Mouse (Mus musculus): Measurements from ENCODE around the gene Dlgap1. TPM values are rescaled to one million over a fixed set of nuclear protein-coding genes. Genes with fewer than 3 reads are reported as not detected.

Dlgap1 gene
- polyA plus RNA-seq, 1 experiment from 2014 or later: 34.5 TPM

DNA sequence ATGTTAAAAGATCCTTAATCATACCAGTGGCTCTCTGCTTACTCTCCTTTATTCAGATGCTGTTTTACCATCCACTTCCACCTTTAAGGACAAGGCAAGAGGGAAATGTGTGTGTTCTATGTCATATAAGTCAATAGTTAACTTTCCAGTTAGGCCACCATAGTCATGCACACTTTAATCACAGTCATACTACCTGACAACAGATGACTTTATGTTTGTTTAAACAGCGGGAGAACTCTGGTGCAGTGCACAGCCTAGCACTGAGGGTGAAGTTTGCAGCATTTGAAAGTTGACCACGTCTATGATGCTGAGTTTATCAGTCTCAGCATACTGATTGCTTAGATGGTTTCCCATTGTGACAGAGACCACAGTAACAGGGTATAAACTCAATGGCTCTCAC is 433.0 kb downstream of the Dlgap1 start:
- Histone ChIP-seq H3K9me3 (replicated peaks; ENCODE audit: control insufficient read depth, low read length, poor library complexity, severe bottlenecking) (no peaks in the 10 kb centered on the region), H3K27ac (ENCODE audit: low read length) (no peak overlapping the region), H3K36me3 (ENCODE audit: control insufficient read depth, insufficient read depth, low read length) (no peaks in the 10 kb centered on the region), H3K9ac (ENCODE audit: low read depth, low read length) (no peak overlapping the region), H3K4me1 (ENCODE audit: control insufficient read depth, insufficient read depth, low read length) (peaks cover 9% of the 10 kb centered on the region; the same call in 1 of the 2 replicates), H3K4me3 (ENCODE audit: low read depth, low read length) (no peak overlapping the region), H3K4me2 (ENCODE audit: low read length) (no peak overlapping the region), H3K27me3 (ENCODE audit: control insufficient read depth, insufficient read depth, low read depth, low read length) (no peaks in the 10 kb centered on the region)
- no peak for ATAC-seq
- 74% methylated on average over 2 of the region's 2 CpGs for WGBS

GRCm38 (mm10) chr17:70403750-70404149 is 434.9 kb downstream of the Dlgap1 start:
- H3K4me1 ChIP-seq (ENCODE audit: control insufficient read depth, insufficient read depth, low read length): 0 out of 2 replicates have a peak, but pooled peaks cover 4% of the 10 kb centered on the region
- no peak overlapping the region for H3K4me3 ChIP-seq (ENCODE audit: low read depth, low read length)
- 12% methylated on average over 10 of the region's 10 CpGs for WGBS
- no peak overlapping the region for H3K9ac ChIP-seq (ENCODE audit: low read depth, low read length)
- no peaks in the 10 kb centered on the region for H3K27me3 ChIP-seq (ENCODE audit: control insufficient read depth, insufficient read depth, low read depth, low read length)
- H3K36me3 ChIP-seq (ENCODE audit: control insufficient read depth, insufficient read depth, low read length): no peaks in the 10 kb centered on the region
- H3K4me2 ChIP-seq (ENCODE audit: low read length): no peak overlapping the region
- H3K9me3 ChIP-seq (replicated peaks; ENCODE audit: control insufficient read depth, low read length, poor library complexity, severe bottlenecking): no peaks in the 10 kb centered on the region
- ATAC-seq: no peak
- no peak overlapping the region for H3K27ac ChIP-seq (ENCODE audit: low read length)

DNA sequence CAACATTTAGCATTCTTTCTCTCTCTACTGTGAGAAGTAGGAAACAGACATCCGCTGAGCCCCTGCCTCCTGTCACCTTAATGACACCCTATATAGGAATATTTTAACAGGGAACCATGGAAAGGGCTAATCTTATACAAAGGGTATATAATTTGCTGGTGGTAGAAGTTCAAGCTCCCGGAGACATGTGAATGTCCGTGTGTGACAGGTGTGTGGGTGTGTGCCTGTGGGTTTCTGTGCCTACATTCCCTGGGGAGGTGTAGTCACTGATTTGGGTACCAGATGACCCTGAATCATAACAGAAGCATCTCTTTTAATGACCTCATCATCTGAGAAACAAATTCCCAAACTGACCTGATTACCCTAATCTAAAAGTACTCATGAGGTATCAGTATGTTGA is 445.3 kb downstream of the Dlgap1 start:
- no peaks in the 10 kb centered on the region for H3K36me3 ChIP-seq (ENCODE audit: control insufficient read depth, insufficient read depth, low read length)
- H3K4me2 ChIP-seq (ENCODE audit: low read length): no peak overlapping the region
- WGBS: 88% methylated on average over 3 of the region's 3 CpGs

DNA sequence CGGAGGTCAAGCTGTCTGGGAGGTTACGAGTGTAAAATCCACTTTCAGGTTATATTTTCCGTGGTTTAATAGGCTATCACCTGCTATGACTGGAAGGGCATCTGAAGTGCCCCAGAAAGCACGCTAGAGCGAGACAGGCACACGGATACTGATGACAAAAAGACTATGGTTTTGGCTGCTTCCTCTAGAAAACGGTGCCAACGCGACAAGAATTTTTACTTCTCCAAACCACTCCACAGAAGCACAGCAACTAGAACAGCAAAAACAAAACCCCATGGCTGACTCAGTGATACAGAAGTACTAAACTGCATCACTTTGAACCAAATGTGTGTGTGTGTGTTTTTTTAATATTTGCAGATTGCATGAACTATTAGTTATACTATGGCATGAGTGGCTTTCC is 459.0 kb downstream of the Dlgap1 start:
- no peak for ATAC-seq
- H3K9ac ChIP-seq (ENCODE audit: low read depth, low read length): no peak overlapping the region

More for the DNA sequence above, 445.3 kb downstream of the Dlgap1 start:
- H3K4me3 ChIP-seq (ENCODE audit: low read depth, low read length): no peak overlapping the region
- no peaks in the 10 kb centered on the region for H3K4me1 ChIP-seq (ENCODE audit: control insufficient read depth, insufficient read depth, low read length)
- no peaks in the 10 kb centered on the region for H3K27me3 ChIP-seq (ENCODE audit: control insufficient read depth, insufficient read depth, low read depth, low read length)
- ATAC-seq: no peak
- no peak overlapping the region for H3K27ac ChIP-seq (ENCODE audit: low read length)
- no peak overlapping the region for H3K9ac ChIP-seq (ENCODE audit: low read depth, low read length)
- H3K9me3 ChIP-seq (replicated peaks; ENCODE audit: control insufficient read depth, low read length, poor library complexity, severe bottlenecking): no peaks in the 10 kb centered on the region

DNA sequence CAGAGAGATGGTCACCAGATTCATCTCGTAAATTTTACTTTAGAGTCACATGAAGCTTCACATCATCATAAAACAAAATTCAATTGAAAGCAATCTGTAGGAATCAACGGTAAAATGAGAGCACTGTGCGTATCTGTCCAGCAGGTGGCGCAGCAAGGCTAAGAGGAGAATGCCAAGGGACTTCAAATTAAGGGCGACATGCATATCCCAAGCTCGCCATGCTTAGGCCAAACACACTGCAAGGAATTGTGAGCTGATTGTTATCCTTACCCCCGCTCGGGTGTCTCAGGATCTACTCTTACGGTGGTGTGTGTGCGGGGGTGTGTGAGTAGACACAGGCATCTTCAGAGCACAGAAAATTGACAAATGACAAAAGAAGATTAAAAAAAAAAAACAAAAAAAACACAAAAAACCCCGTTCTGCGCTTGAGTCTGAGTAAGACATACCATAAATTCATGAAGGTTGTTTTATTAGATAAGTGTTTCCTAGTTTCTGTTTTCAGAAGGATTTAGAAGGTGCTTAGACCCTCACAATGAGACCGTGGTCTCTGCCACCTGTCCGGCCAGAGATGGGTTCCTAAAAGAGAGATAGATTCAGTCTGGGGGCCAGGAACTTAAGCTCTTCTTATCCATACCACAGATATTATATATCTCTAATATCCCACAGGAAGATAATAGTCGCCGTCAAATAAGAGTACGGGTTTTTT is 461.0 kb downstream of the Dlgap1 start:
- Histone ChIP-seq H3K9ac (ENCODE audit: low read depth, low read length) (peak overlapping the region; percentile 52; the same call in 1 of the 2 replicates), H3K36me3 (ENCODE audit: control insufficient read depth, insufficient read depth, low read length) (no peaks in the 10 kb centered on the region), H3K27ac (ENCODE audit: low read length) (no peak overlapping the region), H3K27me3 (ENCODE audit: control insufficient read depth, insufficient read depth, low read depth, low read length) (no peaks in the 10 kb centered on the region), H3K4me2 (ENCODE audit: low read length) (peak overlapping the region; percentile 56), H3K4me3 (ENCODE audit: low read depth, low read length) (peak overlapping the region; percentile 19; the same call in 1 of the 2 replicates), H3K9me3 (replicated peaks; ENCODE audit: control insufficient read depth, low read length, poor library complexity, severe bottlenecking) (no peaks in the 10 kb centered on the region), H3K4me1 (ENCODE audit: control insufficient read depth, insufficient read depth, low read length) (peaks cover 4% of the 10 kb centered on the region)
- ATAC-seq: peak; percentile 90
- WGBS: 16% methylated on average over 17 of the region's 17 CpGs

More for the DNA sequence above, 459.0 kb downstream of the Dlgap1 start:
- WGBS: 84% methylated on average over 9 of the region's 9 CpGs
- Histone ChIP-seq H3K4me3 (ENCODE audit: low read depth, low read length) (no peak overlapping the region), H3K4me1 (ENCODE audit: control insufficient read depth, insufficient read depth, low read length) (peaks cover 4% of the 10 kb centered on the region), H3K36me3 (ENCODE audit: control insufficient read depth, insufficient read depth, low read length) (no peaks in the 10 kb centered on the region), H3K27me3 (ENCODE audit: control insufficient read depth, insufficient read depth, low read depth, low read length) (no peaks in the 10 kb centered on the region), H3K4me2 (ENCODE audit: low read length) (no peak overlapping the region), H3K9me3 (replicated peaks; ENCODE audit: control insufficient read depth, low read length, poor library complexity, severe bottlenecking) (no peaks in the 10 kb centered on the region), H3K27ac (ENCODE audit: low read length) (no peak overlapping the region)

- Histone ChIP-seq H3K4me3 (ENCODE audit: low read depth, low read length) (no peak overlapping the region), H3K36me3 (ENCODE audit: control insufficient read depth, insufficient read depth, low read length) (no peaks in the 10 kb centered on the region), H3K4me1 (ENCODE audit: control insufficient read depth, insufficient read depth, low read length) (peaks cover 4% of the 10 kb centered on the region), H3K27ac (ENCODE audit: low read length) (no peak overlapping the region), H3K4me2 (ENCODE audit: low read length) (peak overlapping the region; percentile 56; the same call in 1 of the 2 replicates), H3K27me3 (ENCODE audit: control insufficient read depth, insufficient read depth, low read depth, low read length) (no peaks in the 10 kb centered on the region), H3K9ac (ENCODE audit: low read depth, low read length) (no peak overlapping the region), H3K9me3 (replicated peaks; ENCODE audit: control insufficient read depth, low read length, poor library complexity, severe bottlenecking) (no peaks in the 10 kb centered on the region)
- WGBS: 19% methylated on average over 5 of the region's 5 CpGs
- ATAC-seq: no peak
These were observed 461.5 kb downstream of the Dlgap1 start for GRCm38 (mm10) chr17:70430452-70430787.

DNA sequence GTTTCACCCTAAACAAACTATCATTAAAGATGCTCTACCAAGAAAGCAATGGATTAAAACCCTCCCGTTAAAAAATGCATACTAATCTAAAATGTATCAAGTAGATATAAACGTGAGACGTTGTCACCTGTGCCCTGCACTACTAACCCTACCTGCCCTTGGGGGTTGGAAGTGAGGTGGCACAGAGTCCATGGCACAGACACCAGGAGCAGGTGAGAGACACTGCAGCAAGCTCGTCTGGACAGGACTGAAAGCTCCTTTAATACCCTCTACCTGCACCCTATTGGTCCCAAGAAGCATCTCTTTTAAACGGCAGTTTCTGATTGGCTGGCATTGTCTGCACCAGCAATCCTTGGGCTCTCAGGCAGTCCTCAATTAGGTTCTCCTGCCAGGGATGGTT is 464.0 kb downstream of the Dlgap1 start:
- H3K9me3 ChIP-seq (replicated peaks; ENCODE audit: control insufficient read depth, low read length, poor library complexity, severe bottlenecking): no peaks in the 10 kb centered on the region
- no peaks in the 10 kb centered on the region for H3K27me3 ChIP-seq (ENCODE audit: control insufficient read depth, insufficient read depth, low read depth, low read length)
- ATAC-seq: no peak
- H3K9ac ChIP-seq (ENCODE audit: low read depth, low read length): no peak overlapping the region
- 72% methylated on average over 5 of the region's 5 CpGs for whole genome bisulfite sequencing
- H3K4me2 ChIP-seq (ENCODE audit: low read length): no peak overlapping the region
- no peak overlapping the region for H3K27ac ChIP-seq (ENCODE audit: low read length)
- H3K4me3 ChIP-seq (ENCODE audit: low read depth, low read length): no peak overlapping the region
- H3K36me3 ChIP-seq (ENCODE audit: control insufficient read depth, insufficient read depth, low read length): no peaks in the 10 kb centered on the region
- H3K4me1 ChIP-seq (ENCODE audit: control insufficient read depth, insufficient read depth, low read length): peaks cover 4% of the 10 kb centered on the region

DNA sequence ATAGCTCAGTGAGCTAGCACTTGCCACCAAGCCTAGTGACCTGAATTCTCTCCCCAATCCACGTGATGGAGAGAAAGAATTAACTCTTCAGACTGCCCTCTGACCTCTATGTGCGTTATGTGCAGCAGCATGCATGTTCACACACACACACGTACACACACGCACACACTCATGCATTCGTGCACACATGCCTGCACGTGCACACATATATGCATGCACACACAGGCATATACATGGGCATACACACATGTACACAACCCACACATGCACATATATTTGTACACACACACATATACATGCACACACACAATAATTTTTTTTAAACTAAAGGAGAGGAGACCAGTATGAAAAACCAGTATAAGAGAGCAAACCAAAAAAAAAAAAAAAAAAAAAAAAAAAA is 465.7 kb downstream of the Dlgap1 start:
- Histone ChIP-seq H3K27me3 (ENCODE audit: control insufficient read depth, insufficient read depth, low read depth, low read length) (no peaks in the 10 kb centered on the region), H3K36me3 (ENCODE audit: control insufficient read depth, insufficient read depth, low read length) (no peaks in the 10 kb centered on the region), H3K4me2 (ENCODE audit: low read length) (no peak overlapping the region), H3K4me3 (ENCODE audit: low read depth, low read length) (no peak overlapping the region), H3K4me1 (ENCODE audit: control insufficient read depth, insufficient read depth, low read length) (peaks cover 4% of the 10 kb centered on the region), H3K9me3 (replicated peaks; ENCODE audit: control insufficient read depth, low read length, poor library complexity, severe bottlenecking) (no peaks in the 10 kb centered on the region), H3K27ac (ENCODE audit: low read length) (no peak overlapping the region), H3K9ac (ENCODE audit: low read depth, low read length) (no peak overlapping the region)
- no peak for ATAC-seq
- WGBS: 89% methylated on average over 6 of the region's 6 CpGs

DNA sequence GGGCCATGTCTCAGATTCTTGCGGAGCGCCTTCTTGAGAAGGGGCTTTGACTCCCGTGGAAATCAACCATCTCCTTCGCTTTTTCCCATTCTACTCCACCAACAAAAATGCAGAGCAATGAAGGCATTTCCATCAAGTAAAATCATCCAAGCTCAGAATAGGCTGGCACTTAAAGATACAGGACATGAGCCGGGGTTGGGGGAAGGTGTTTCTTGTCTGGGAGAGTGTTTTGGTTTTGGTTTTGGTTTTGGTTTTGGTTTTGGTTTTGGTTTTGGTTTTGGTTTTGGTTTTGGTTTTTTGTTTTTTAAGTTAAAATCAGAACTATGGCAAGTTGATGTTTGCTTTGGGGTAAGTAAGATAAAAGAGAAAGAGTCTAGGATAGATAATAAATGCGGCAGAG is 466.7 kb downstream of the Dlgap1 start:
- Histone ChIP-seq H3K4me1 (ENCODE audit: control insufficient read depth, insufficient read depth, low read length) (no peaks in the 10 kb centered on the region), H3K36me3 (ENCODE audit: control insufficient read depth, insufficient read depth, low read length) (no peaks in the 10 kb centered on the region), H3K9me3 (replicated peaks; ENCODE audit: control insufficient read depth, low read length, poor library complexity, severe bottlenecking) (no peaks in the 10 kb centered on the region), H3K27me3 (ENCODE audit: control insufficient read depth, insufficient read depth, low read depth, low read length) (no peaks in the 10 kb centered on the region), H3K4me3 (ENCODE audit: low read depth, low read length) (no peak overlapping the region), H3K27ac (ENCODE audit: low read length) (no peak overlapping the region), H3K4me2 (ENCODE audit: low read length) (no peak overlapping the region), H3K9ac (ENCODE audit: low read depth, low read length) (no peak overlapping the region)
- WGBS: 89% methylated on average over 6 of the region's 6 CpGs
- no peak for ATAC-seq
